Mouse (Mus musculus): ENCODE data around the gene Thbs1.
"Not testable (repeated sequence)": the region's sequence is repeated elsewhere in the genome, so short reads cannot be mapped to it uniquely, and the experiment has no call there.

Gene Thbs1

DNA sequence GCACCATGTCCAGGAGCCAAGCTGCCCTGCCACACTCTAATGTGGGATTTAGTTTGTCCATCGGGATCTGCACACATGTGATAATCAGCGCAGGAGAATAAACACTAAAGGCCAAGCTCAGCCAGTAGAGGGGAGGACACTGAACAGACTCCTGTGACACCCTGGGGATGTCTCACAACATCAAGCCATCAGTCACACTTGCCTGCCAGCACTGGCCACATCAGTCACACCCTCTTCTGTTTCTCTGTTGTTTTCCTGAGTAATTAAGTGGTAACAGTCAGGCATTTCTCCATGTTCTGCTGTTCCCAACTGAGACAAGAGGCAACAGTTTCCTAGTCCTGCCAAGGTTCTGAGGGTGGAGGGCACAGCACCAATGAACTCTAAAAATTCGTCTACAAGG is 36.1 kb downstream of the Thbs1 start:
- DNase-seq (ENCODE audit: low read depth), result not testable (repeated sequence)

DNA sequence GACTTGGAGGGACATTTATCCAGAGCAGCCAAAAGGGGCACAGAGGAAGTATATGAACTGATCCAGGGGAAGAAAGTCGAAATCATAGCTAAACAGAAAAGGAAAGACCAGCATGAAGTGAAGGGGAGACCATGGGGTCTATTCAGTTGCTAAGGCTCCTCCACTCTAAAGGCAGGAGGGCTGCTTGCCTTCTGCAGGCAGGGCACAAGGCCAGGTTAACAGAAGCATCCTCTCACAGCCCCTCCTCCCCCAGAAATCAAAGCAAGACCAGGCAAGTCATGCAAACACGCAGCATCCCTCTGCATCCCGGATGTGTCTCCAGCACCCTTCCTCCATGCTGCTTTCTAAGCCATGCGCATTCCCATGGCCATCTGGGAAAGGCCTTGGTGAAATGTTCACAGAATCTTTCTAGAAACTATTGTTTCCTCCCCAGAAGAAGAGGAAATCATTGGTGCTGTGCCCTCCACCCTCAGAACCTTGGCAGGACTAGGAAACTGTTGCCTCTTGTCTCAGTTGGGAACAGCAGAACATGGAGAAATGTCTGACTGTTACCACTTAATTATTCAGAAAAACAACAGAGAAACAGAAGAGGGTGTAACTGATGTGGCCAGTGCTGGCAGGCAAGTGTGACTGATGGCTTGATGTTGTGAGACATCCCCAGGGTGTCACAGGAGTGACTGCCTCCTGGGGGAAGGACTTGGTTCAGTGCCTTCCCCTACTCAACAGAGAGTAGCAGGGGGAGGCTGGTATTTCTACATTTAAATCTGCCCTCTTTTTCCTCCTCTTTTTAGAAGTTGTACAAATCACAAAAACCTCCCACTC is 36.9 kb downstream of the Thbs1 start:
- DNase-seq (ENCODE audit: low read depth), result no peak

DNA sequence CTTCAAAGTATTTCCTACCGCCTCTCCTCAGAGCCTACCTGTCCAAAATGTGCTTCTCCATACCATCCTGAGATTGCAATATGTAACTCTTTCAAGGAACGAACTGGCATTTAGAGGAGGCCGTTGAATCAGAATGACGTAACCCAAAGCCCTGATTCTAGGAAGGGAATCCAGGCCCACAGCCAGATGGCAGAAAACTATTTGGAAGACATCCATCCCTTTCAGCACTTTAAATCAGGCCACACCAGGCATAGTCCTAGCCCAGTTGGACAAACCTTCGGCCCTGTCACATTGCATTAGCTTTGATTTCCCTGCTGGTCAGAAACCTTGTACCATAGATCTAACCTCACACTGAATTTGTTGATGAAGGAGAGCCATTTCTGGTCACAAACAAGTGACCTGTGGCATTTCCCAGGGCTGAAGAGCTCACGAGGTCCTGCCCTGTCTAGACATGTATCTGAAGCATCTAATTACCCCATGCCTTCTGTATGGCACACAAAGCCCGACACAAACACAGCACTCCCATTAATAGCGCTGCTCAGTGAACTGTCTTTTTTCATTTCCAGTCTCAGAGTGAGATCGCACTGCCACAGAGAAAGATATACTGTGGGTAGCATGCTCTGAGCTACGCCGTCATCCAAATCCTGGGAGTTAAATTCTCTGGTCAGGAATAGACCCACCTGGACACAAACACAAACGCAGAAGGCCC is 38.3 kb downstream of the Thbs1 start:
- peak; percentile 97 for DNase-seq (ENCODE audit: low read depth)

DNA sequence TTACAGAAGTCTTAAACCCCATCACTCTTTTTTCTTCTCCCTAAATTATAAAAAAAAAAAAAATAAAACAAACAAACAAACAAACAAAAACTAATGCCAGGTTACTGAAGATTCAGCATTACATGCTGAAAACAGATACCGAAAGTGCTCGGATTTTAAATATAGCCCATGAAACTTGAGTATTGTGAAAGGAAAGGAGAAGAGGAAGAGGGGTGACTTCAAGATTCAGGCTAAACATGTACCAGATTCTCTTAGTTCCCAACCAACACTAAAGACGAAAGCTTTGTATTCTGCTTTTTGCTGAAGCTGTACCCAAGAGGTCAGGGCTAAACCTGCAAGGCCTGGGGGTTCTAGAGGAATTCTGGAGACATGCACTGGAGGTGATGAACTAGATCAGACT is 46.4 kb downstream of the Thbs1 start:
- no peak for DNase-seq (ENCODE audit: low read depth)

GRCm38 (mm10) chr2:118159126-118159525 is 47.5 kb downstream of the Thbs1 start:
- peak; percentile 63 for DNase-seq (ENCODE audit: low read depth)

GRCm38 (mm10) chr2:118160547-118160946 is 48.9 kb downstream of the Thbs1 start:
- no peak for DNase-seq (ENCODE audit: low read depth)

- DNase-seq (ENCODE audit: low read depth), result no peak
Observed at GRCm38 (mm10) chr2:118160991-118161390, 49.3 kb downstream of the Thbs1 start.

DNA sequence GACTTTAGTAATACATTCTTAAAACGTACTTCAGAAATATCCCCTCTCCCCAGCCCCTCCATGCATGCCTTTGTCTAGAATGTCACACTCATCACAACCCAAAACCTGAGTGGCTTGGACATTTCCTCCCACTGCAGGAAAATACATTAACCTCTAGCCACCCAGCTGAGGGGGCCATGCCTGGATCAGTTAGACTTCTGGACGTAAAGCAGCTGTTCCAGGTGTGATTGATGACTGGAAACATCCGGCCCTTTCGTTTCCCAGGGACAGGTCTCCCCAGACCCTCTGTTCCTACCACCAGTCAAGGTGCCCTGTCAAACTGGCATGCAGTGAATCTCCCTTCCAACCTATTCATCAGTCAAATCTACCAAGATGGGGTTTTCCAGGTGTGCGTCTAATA is 50.8 kb downstream of the Thbs1 start:
- DNase-seq (ENCODE audit: low read depth), result no peak

GRCm38 (mm10) chr2:118164137-118164536 is 52.5 kb downstream of the Thbs1 start:
- no peak for DNase-seq (ENCODE audit: low read depth)

DNA sequence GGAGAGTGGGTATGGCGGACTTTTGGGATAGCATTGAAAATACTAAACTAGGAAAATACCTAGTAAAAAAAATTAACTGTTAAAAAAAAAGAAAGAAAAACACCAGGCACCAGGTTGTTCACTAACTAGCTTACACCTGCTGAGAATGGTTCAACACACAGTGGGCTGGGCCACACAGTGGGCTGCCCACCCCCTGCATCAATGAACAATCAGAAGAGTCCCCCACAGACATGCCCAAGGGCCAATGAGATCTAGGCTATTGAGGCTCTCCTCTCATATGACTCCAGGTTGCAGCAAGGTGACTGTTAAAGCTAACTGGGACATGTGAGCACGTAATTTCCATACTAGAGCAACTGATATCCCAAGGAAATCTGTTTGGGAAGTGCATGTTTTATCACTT is 54.0 kb downstream of the Thbs1 start:
- no peak for DNase-seq (ENCODE audit: low read depth)

DNA sequence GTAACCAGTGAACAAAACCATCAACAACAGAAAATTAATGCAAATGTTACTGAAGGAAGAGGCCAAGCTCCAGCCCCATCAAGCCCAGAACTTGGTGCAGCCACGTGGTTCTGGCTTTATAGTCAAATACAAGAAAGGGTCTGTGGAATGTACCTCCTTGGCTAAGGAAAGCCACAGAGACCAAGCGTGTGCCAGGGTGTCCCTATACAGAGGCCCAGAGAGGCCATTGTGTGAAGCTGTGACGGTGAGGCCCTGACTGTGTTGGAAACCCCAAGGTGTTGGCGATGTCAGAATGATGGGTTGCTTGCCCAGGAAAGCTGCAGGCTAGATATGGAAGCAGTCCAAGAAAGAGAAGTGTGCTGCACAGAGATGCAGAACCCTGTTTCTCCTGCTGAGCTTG is 56.1 kb downstream of the Thbs1 start:
- no peak for DNase-seq (ENCODE audit: low read depth)

DNA sequence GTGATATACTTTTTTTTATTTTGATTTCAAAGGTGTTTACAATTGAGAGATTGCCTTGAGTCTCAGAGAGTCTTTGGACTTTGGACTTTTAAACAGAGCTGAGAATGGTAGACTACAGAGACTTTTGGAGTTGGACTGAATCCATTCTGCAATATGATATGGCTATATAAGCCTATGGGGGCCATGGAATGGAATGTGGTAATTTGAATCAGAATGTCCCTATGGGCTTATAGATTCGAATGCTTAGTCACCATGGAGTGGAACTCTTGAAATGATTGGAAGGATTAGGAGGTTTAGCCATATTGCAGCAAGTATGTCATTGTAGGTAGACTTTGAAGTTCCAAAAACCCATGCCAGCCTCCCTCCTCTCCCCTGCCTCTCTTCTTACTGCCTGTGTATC is 56.5 kb downstream of the Thbs1 start:
- peak; percentile 29 for DNase-seq (ENCODE audit: low read depth)

GRCm38 (mm10) chr2:118174558-118175383 is 63.1 kb downstream of the Thbs1 start:
- DNase-seq (ENCODE audit: low read depth), result no peak
